Mouse (Mus musculus) megakaryocyte progenitor cell, adult 5-6 weeks (primary cell): ENCODE results near the gene Mllt10. TPM values are rescaled to one million over a fixed set of nuclear protein-coding genes. Genes with fewer than 3 reads are reported as not detected.
A peak's percentile ranks its signal among the peaks of the same experiment; 100 is the strongest.

Experiments used
- ATAC-seq: replicated peaks from 2 replicates; pipeline ENCODE4 v1.8.0; 2016; ENCODE audit warnings: mild to moderate bottlenecking, moderate TSS enrichment, inconsistent platforms; ENCODE audit not compliant: poor library complexity
- total RNA-seq, 2 experiments: library from RNA; stranded (forward) in 1 of 2; stranded (reverse) in 1 of 2; fragments of 157-497, 149-512 nt in 1 of 2; fragments of 200-1000 nt in 1 of 2; gene quantifications; 2 replicates each; pipeline versions ENCODE4 v1.2.3 to v1.2.4; 2015 to 2017

Gene Mllt10
- total RNA-seq, 2 experiments from 2014 or later = 41.4 to 96.1 TPM

DNA sequence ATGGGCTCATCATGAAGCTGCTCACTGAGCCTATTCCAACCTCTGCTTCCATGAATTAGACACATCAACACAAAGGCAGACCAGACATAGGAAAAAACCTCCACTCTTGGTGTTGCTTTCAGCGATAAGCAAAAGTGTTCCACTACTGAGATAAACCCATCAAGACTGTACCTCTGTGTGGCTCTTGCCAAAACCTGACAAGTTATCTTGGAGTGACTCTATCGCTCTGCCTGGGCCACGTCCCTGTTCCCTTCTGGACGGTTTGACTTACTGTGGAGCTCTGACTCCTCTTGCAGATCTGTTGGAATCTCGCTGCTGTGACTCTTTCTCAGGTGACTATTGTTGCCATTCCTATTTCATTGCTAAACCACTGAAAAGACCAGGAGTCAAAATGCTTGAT, 180.5 kb downstream of the Mllt10 start:
- peak; percentile 58 for ATAC-seq

DNA sequence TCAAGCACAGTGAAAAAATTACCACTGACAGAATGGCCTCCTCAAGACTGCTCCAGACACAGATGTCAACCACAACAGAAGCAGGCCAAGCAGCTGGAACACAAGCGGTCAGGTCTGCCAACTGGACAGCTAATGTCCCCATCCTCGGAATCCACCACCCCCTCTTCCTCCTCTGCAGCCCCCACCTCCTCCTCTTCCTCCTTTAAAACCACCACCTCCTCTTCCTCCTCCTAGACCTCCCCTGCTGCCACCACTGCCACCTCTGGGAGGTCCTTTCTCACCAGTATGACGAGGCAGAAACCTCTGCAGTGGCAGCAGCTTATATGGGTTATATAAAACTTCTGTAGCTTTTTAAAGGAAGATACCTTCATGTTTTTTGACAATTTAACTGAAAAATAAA, 194.2 kb downstream of the Mllt10 start:
- no peak for ATAC-seq

Other genes with a start within 250 kb of the Mllt10 start
- not detected in 2 replicates for gene H2al2a, start 58.3 kb upstream of the Mllt10 start, total RNA-seq (2015)
- gene H2al2a, start 58.3 kb upstream of the Mllt10 start, total RNA-seq (2017) = not detected in 2 replicates
- not detected in 2 replicates for gene A930004D18Rik, start 17.5 kb upstream of the Mllt10 start, total RNA-seq (2015)
- gene A930004D18Rik, start 17.5 kb upstream of the Mllt10 start, total RNA-seq (2017) = not detected in 2 replicates
- gene Skida1, start 6.2 kb upstream of the Mllt10 start, total RNA-seq (2015) = not detected in 2 replicates
- gene Skida1, start 6.2 kb upstream of the Mllt10 start, total RNA-seq (2017) = 0.14 TPM in 1 of 2 replicates, not detected in the other